Mouse (Mus musculus): ENCODE data around the gene Inafm1. TPM values are rescaled to one million over a fixed set of nuclear protein-coding genes. Genes with fewer than 3 reads are reported as not detected.
A peak's percentile ranks its signal among the peaks of the same experiment; 100 is the strongest.
"Not testable (repeated sequence)": the region's sequence is repeated elsewhere in the genome, so short reads cannot be mapped to it uniquely, and the experiment has no call there.

The Inafm1 gene
- polyA plus RNA-seq, 1 experiment from 2014 or later = 8.8 TPM

DNA sequence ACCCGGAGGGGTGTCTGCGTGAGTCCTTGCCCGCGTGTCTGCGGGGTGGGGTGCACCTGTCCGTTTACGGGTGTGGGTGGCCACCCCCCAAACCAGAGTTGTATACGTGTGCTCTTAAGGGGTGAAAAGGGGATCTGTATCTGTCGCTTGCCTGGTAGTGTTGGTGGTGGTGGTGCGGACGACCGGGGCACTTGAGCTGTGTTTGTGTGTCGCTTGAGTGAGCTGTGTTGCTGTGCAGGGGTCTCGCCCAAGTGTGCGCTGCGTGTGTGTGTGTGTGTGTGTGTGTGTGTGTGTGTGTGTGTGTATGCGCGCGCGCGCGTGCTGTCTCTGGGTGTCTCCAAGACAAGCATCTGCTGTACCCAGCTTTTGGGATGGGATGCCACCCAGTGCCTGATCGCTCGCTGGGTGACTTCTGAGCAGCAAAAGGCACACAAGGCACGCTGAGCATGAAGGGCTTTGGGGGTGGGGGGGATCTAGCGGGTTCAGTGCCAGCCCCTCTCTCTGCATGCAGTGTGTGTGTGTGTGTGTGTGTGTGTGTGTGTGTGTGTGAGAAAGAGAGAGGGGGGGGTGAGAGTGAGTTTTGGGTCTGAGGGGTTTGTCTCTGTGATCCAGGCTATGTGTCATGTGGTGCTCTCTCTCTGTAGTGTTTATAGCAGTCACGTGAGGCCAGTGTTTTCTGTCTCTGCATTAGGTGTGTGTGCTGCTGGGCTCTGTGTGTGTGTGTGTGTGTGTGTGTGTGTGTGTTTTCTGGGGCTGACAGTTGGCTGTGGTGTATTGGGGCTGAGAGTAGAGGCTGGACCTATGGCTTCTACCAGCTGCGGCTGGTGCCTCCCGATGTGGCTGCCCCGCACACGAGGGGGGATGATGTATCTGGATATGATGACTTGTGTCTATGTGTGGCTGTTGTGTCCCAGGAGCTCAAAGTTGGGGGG is 37.4 kb upstream of the Inafm1 start:
- Histone ChIP-seq H3K4me3 (peak overlapping the region; percentile 84), H3K27ac (peak overlapping the region; percentile 98), H3K9ac (peak overlapping the region; percentile 99), H3K4me2 (peak overlapping the region; percentile 100), H3K27me3 (replicated peaks) (peaks cover 9% of the 10 kb centered on the region), H3K4me1 (peaks cover 89% of the 10 kb centered on the region), H3K36me3 (no peaks in the 10 kb centered on the region), H3K9me3 (replicated peaks) (no peaks in the 10 kb centered on the region)
- 2% methylated on average over 31 of the region's 31 CpGs for WGBS (ENCODE audit: insufficient replicate concordance)
- ATAC-seq = no peak

- peak; percentile 30 for ATAC-seq
- Histone ChIP-seq H3K9me3 (replicated peaks) (no peaks in the 10 kb centered on the region), H3K9ac (peak overlapping the region; percentile 99), H3K4me1 (peaks cover 84% of the 10 kb centered on the region), H3K36me3 (no peaks in the 10 kb centered on the region), H3K27me3 (replicated peaks) (peaks cover 9% of the 10 kb centered on the region), H3K4me3 (peak overlapping the region; percentile 84), H3K4me2 (peak overlapping the region; percentile 100), H3K27ac (peak overlapping the region; percentile 98)
- WGBS (ENCODE audit: insufficient replicate concordance) = under 1% methylated on average over 35 of the region's 56 CpGs
Observed at GRCm38 (mm10) chr7:16310020-16310520, 36.7 kb upstream of the Inafm1 start.

- Histone ChIP-seq H3K9me3 (replicated peaks) (no peaks in the 10 kb centered on the region), H3K4me2 (peak overlapping the region; percentile 100), H3K36me3 (no peaks in the 10 kb centered on the region), H3K9ac (peak overlapping the region; percentile 99), H3K4me1 (peaks cover 78% of the 10 kb centered on the region), H3K27me3 (replicated peaks) (peaks cover 9% of the 10 kb centered on the region), H3K4me3 (peak overlapping the region; percentile 84), H3K27ac (peak overlapping the region; percentile 98)
- peak; percentile 54 for ATAC-seq
- WGBS (ENCODE audit: insufficient replicate concordance) = under 1% methylated on average over 61 of the region's 61 CpGs
Observed at GRCm38 (mm10) chr7:16309318-16310019, 36.1 kb upstream of the Inafm1 start.

DNA sequence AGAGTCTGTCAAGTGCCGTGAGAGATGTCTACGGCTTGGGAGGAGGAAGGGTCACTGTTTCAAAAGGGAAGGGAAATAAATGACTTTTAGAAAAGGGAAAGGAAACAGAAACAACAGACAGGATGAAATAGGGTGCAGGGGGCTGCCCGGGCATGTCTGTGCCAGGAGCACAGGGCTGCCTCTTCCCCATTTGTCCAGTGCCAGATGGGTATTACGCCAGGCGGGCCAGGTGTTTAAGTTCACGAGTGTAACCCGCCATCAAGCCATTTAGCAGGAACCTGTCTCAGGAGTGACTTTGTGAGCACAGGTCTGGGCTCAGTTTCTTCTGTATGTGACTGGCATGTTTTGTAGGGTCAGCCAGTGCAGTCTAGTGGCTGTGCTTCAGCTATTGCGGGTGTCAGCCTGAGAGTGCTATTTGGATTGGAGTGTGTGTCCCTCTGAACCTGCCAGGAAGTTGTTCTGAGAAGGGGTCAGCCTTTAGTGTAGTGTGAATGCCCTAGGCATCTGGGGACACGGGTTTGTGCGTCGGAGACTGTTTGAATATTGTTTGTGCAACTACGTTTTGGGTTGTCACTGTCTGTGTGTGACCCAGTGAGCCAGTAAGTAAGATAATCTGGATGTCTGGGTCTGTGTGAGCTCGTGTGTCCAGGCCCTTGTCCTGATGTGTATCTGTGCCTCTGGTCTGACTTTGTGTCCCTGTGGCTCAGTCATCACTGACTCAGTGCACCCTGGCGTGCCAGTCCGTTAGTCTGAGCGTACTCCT is 35.3 kb upstream of the Inafm1 start:
- no peaks in the 10 kb centered on the region for H3K9me3 ChIP-seq (replicated peaks)
- H3K4me2 ChIP-seq = peak overlapping the region; percentile 100
- peak overlapping the region; percentile 99 for H3K9ac ChIP-seq
- H3K36me3 ChIP-seq = no peaks in the 10 kb centered on the region
- H3K27ac ChIP-seq = peak overlapping the region; percentile 98
- peaks cover 72% of the 10 kb centered on the region for H3K4me1 ChIP-seq
- WGBS (ENCODE audit: insufficient replicate concordance) = 44% methylated on average over 16 of the region's 16 CpGs
- no peak for ATAC-seq
- peaks cover 9% of the 10 kb centered on the region for H3K27me3 ChIP-seq (replicated peaks)
- peak overlapping the region; percentile 84 for H3K4me3 ChIP-seq

GRCm38 (mm10) chr7:16308093-16308492 is 34.7 kb upstream of the Inafm1 start, which contains the start of gene Bbc3:
Gene Bbc3 (plus strand): TSS chr7:16308393.
- Histone ChIP-seq H3K27ac (peak within 1 kb of the TSS; percentile 98), H3K4me3 (peak within 1 kb of the TSS; percentile 84), H3K4me1 (peaks cover 65% of the 10 kb centered on the region), H3K9ac (peak within 1 kb of the TSS; percentile 99), H3K4me2 (peak within 1 kb of the TSS; percentile 100)
- H3K36me3 ChIP-seq; ATAC-seq; H3K9me3 ChIP-seq (replicated peaks); H3K27me3 ChIP-seq (replicated peaks): not testable (repeated sequence)
- WGBS (ENCODE audit: insufficient replicate concordance) = 32% methylated on average over 1 of the region's 1 CpGs

DNA sequence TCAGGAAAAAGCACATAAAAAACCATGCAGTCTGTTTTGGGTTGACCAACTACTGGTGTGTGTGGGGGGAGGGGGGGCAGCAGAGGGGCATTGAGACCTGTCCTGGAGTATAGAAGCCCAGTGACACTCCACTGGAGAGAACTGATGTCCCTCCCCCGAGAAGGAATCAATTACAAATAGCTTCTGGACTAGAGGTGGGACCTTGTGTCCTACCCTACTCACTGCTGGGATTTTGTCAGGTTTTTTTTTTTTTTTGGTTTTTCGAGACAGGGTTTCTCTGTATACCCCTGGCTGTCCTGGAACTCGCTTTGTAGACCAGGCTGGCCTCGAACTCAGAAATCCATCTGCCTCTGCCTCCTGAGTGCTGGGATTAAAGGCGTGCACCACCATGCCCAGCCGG is 33.7 kb upstream of the Inafm1 start:
- not testable (repeated sequence) for ATAC-seq

DNA sequence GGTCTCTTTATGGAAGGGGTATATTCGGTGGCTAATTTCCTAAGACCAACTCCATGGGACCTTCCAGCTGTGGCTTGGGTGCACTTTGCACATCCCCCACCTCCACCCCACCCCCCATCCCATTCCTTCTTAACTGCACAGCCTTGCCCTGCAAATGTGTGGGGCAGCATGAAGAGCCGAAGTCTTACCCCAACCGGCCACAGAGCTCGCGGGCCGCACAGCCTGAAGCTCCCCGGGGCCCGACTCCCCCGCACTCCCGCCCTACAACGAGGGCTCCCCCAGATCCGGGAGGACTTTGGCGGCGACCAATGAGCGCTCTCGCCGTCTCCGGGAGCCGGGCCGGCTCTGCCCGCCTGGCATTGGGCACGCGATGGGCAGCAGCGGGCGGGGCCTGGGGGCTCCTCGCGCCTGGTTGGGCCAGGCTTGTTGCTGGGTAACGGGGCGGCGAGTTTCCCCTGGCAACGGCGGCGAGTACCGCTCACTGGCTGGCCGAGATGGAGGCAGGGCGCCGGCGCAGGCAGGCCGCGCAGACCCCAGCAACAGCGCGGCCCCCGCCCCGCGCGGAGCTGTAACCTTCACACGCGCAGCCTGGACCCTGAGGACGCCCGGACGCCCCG is 26.1 kb upstream of the Inafm1 start:
- 6% methylated on average over 52 of the region's 52 CpGs for WGBS (ENCODE audit: insufficient replicate concordance)
- no peaks in the 10 kb centered on the region for H3K36me3 ChIP-seq
- H3K9me3 ChIP-seq (replicated peaks) = no peaks in the 10 kb centered on the region
- peaks cover 47% of the 10 kb centered on the region for H3K27me3 ChIP-seq (replicated peaks)
- no peak for ATAC-seq
- peak overlapping the region; percentile 43 for H3K4me3 ChIP-seq
- H3K4me1 ChIP-seq = peaks cover 45% of the 10 kb centered on the region
- H3K4me2 ChIP-seq = peak overlapping the region; percentile 64
- H3K9ac ChIP-seq = peak overlapping the region; percentile 8; the same call in 1 of the 2 replicates
- no peak overlapping the region for H3K27ac ChIP-seq

More for the DNA sequence above, 33.7 kb upstream of the Inafm1 start:
- WGBS (ENCODE audit: insufficient replicate concordance) = 64% methylated on average over 6 of the region's 6 CpGs
- H3K9me3 ChIP-seq (replicated peaks); H3K27me3 ChIP-seq (replicated peaks); H3K4me2 ChIP-seq; H3K9ac ChIP-seq; H3K4me3 ChIP-seq; H3K27ac ChIP-seq; H3K36me3 ChIP-seq: not testable (repeated sequence)
- peaks cover 56% of the 10 kb centered on the region for H3K4me1 ChIP-seq

DNA sequence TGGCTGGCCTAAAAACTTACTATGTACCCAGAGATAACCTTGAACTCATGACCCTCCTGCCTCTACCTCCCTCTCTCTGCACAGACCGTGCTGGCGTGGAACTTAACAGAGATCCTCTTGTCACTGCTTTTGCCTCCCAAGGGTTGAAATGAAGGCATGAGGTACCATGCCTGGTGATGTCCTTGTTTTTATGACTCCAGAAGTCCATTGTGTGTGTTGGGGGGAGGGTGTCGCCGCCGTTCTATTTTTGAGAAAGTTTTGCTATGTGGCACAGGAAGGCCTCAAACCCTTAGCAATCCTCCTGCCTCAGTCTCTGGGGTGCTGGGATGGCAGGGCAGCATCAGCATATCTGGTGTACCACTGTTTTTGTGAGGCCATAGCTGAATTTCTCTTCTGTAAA is 25.5 kb upstream of the Inafm1 start:
- Histone ChIP-seq H3K36me3 (no peaks in the 10 kb centered on the region), H3K4me1 (peaks cover 51% of the 10 kb centered on the region), H3K27me3 (replicated peaks) (peaks cover 47% of the 10 kb centered on the region), H3K4me2 (no peak overlapping the region), H3K9me3 (replicated peaks) (no peaks in the 10 kb centered on the region), H3K4me3 (no peak overlapping the region), H3K27ac (no peak overlapping the region), H3K9ac (no peak overlapping the region)
- WGBS (ENCODE audit: insufficient replicate concordance) = 77% methylated on average over 5 of the region's 5 CpGs
- ATAC-seq = no peak

DNA sequence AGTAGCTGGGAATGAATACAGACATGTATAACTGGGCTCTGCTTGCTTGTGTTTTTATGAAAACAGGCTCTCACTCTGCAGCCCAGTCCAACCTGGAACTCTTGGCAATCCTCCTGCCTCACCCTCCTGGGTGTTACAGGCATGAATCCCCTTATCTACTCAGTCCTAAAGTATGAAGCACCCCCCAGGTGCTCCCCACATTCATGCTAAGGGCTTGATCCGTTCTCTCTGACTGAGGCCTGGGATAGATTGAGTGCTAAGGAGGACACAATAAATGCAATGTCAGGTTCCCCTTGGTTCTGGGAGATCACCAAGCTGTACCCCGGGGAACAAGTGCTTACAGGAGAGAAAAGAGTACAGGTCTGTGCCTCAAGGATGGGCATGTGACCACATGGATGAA is 24.2 kb upstream of the Inafm1 start:
- no peaks in the 10 kb centered on the region for H3K9me3 ChIP-seq (replicated peaks)
- peaks cover 47% of the 10 kb centered on the region for H3K27me3 ChIP-seq (replicated peaks)
- 63% methylated on average over 2 of the region's 2 CpGs for WGBS (ENCODE audit: insufficient replicate concordance)
- no peaks in the 10 kb centered on the region for H3K36me3 ChIP-seq
- H3K9ac ChIP-seq = no peak overlapping the region
- no peak overlapping the region for H3K4me3 ChIP-seq
- H3K4me2 ChIP-seq = no peak overlapping the region; the same call in 1 of the 2 replicates
- ATAC-seq = no peak
- peaks cover 54% of the 10 kb centered on the region for H3K4me1 ChIP-seq
- H3K27ac ChIP-seq = no peak overlapping the region

GRCm38 (mm10) chr7:16296766-16297390 is 23.5 kb upstream of the Inafm1 start:
- WGBS (ENCODE audit: insufficient replicate concordance) = 1% methylated on average over 22 of the region's 22 CpGs
- Histone ChIP-seq H3K27me3 (replicated peaks) (peaks cover 42% of the 10 kb centered on the region), H3K4me2 (peak overlapping the region; percentile 85), H3K9me3 (replicated peaks) (no peaks in the 10 kb centered on the region), H3K4me1 (peaks cover 54% of the 10 kb centered on the region), H3K27ac (peak overlapping the region; percentile 98), H3K36me3 (no peaks in the 10 kb centered on the region), H3K4me3 (peak overlapping the region; percentile 56), H3K9ac (peak overlapping the region; percentile 72)
- ATAC-seq = peak; percentile 15; the same call in 1 of the 2 replicates

Data from liver, embryonic 12.5 days (tissue).